Mouse (Mus musculus) hindbrain, postnatal 0 days (tissue): ENCODE data around the gene Pex26. TPM values are rescaled to one million over a fixed set of nuclear protein-coding genes. Genes with fewer than 3 reads are reported as not detected.

ENCODE experiments used
- ATAC-seq: fragments of 200-750 bp; cut with Nextera tagmentation; 2 replicates; pipeline ENCODE4 v1.8.0; 2017; ENCODE audit warnings: mild to moderate bottlenecking, moderate TSS enrichment, moderate library complexity
- DNase-seq: peaks from one replicate; pipeline ENCODE4 v3.0.0-alpha.2; 2015; ENCODE audit warnings: low spot score
- H3K27ac ChIP-seq: fragments of 300-500 bp; sonication (generic); 2 replicates; pipeline ENCODE4 v1.5.1; 2014; ENCODE audit warnings: mild to moderate bottlenecking
- H3K27me3 ChIP-seq: fragments of 300-500 bp; sonication (generic); 2 replicates; pipeline ENCODE4 v1.6.1; 2014; ENCODE audit warnings: low read length, mixed read lengths; ENCODE audit not compliant: insufficient read depth
- H3K36me3 ChIP-seq: fragments of 300-500 bp; sonication (generic); 2 replicates; pipeline ENCODE4 v1.6.1; 2014; ENCODE audit warnings: low read length, mixed read lengths; ENCODE audit not compliant: insufficient read depth
- H3K4me1 ChIP-seq: fragments of 300-500 bp; sonication (generic); 2 replicates; pipeline ENCODE4 v1.6.1; 2014; ENCODE audit warnings: antibody characterized with exemption, low read length, mixed read lengths; ENCODE audit not compliant: insufficient read depth
- H3K4me2 ChIP-seq: fragments of 300-500 bp; sonication (generic); 2 replicates; pipeline ENCODE4 v1.6.1; 2014; ENCODE audit warnings: low read depth, mild to moderate bottlenecking, low read length, moderate library complexity, mixed read lengths
- H3K4me3 ChIP-seq: fragments of 300-500 bp; sonication (generic); 2 replicates; pipeline ENCODE4 v1.5.1; 2014; ENCODE audit warnings: low read length
- H3K9ac ChIP-seq: fragments of 300-500 bp; sonication (generic); replicated peaks from 2 replicates; pipeline ENCODE4 v1.6.1; 2014; ENCODE audit warnings: mild to moderate bottlenecking, low read length, moderate library complexity, mixed read lengths
- H3K9me3 ChIP-seq: fragments of 300-500 bp; sonication (generic); 2 replicates; pipeline ENCODE4 v1.6.1; 2016; ENCODE audit warnings: low read length, mixed read lengths
- CTCF ChIP-seq: IDR thresholded peaks from 2 replicates; pipeline ENCODE4 v1.5.1; 2016; ENCODE audit warnings: antibody characterized with exemption, control low read depth, low read depth
- WGBS: fragments of 180-500 bp; shearing (Covaris S2); extraction: QIAGEN DNeasy Blood & Tissue Kit; methylation state at CpG from one replicate; pipeline ENCODE4 v1.1.7; 2014; 5-methylcytosine and 5-hydroxymethylcytosine counted together
- polyA plus RNA-seq: library from polyadenylated mRNA; unstranded; fragments of >200 nt; fragmentation: Nextera tagmentation; extraction: Ambion mirVana; gene quantifications from 2 replicates; pipeline ENCODE4 v1.2.1, GENCODE M21; 2015
- total RNA-seq: library from RNA; depleted of rRNA; stranded (reverse); fragments of >200 nt; gene quantifications from 2 replicates; pipeline ENCODE4 v1.2.3, GENCODE M21; 2014

The Pex26 gene
- total and polyA plus RNA-seq, 2 experiments from 2014 or later: 11.2 to 23.3 TPM

DNA sequence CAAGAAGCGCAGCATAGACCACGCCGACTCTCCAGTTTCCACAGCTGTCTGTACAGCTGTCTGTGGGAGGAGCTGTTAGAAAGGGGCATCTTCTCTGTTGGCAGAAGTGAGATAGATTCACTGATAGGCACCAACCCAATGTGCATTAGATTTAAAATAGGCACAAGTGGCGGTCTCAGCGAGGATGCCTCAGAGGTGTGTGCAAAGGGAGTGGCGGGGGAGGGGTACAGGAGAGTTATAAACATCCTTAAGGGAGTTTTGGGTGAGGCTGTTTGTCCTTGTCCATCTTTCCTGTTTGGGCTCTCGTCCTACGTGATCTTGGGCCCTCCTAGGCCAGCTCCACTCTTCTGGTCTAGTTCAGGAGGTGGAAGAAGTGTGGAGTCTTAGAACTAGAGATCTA, 45.0 kb downstream of the Pex26 start:
- Histone ChIP-seq H3K4me2 (no peak overlapping the region), H3K4me1 (no peaks in the 10 kb centered on the region), H3K27me3 (no peaks in the 10 kb centered on the region), H3K9me3 (no peaks in the 10 kb centered on the region), H3K27ac (no peak overlapping the region), H3K4me3 (no peak overlapping the region), H3K36me3 (no peaks in the 10 kb centered on the region), H3K9ac (no peak overlapping the region)
- no peak for TF ChIP-seq CTCF
- DNase-seq (no peak), ATAC-seq (no peak)
- WGBS: 81% methylated on average over 8 of the region's 8 CpGs

DNA sequence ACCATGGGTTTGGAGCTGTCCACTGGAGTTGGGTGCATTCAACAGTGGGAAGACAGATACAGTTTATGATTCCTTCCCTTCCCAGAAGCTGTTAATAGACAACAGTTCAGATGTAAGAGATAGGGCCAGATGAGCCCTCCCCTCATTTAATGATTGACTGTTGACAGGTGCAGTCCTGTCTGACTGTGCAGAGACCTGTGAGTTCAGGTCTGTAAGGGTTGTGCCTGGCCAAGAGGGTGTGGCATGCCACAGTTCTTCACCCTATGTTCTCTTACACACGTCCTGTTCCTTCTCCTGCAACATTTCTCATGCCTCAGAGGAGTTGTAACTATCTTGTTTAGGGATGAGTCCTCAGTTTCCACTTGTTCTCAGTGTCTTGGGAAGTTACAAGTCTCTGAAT, 49.2 kb downstream of the Pex26 start:
- no peaks in the 10 kb centered on the region for H3K27me3 ChIP-seq
- no peak overlapping the region for H3K4me2 ChIP-seq
- ATAC-seq (no peak), DNase-seq (no peak)
- 69% methylated on average over 1 of the region's 1 CpGs for WGBS
- no peak for TF ChIP-seq CTCF
- H3K9ac ChIP-seq: no peak overlapping the region
- H3K4me3 ChIP-seq: no peak overlapping the region
- H3K36me3 ChIP-seq: no peaks in the 10 kb centered on the region
- no peaks in the 10 kb centered on the region for H3K4me1 ChIP-seq
- H3K9me3 ChIP-seq: no peaks in the 10 kb centered on the region
- no peak overlapping the region for H3K27ac ChIP-seq

- Histone ChIP-seq H3K9ac (no peak overlapping the region), H3K27me3 (no peaks in the 10 kb centered on the region), H3K4me1 (no peaks in the 10 kb centered on the region), H3K4me2 (no peak overlapping the region), H3K9me3 (no peaks in the 10 kb centered on the region), H3K36me3 (no peaks in the 10 kb centered on the region), H3K27ac (no peak overlapping the region), H3K4me3 (no peak overlapping the region)
- DNase-seq (no peak), ATAC-seq (no peak)
- WGBS: 94% methylated on average over 2 of the region's 2 CpGs
- no peak for TF ChIP-seq CTCF
Observed at GRCm38 (mm10) chr6:121236386-121236785, 52.9 kb downstream of the Pex26 start.

DNA sequence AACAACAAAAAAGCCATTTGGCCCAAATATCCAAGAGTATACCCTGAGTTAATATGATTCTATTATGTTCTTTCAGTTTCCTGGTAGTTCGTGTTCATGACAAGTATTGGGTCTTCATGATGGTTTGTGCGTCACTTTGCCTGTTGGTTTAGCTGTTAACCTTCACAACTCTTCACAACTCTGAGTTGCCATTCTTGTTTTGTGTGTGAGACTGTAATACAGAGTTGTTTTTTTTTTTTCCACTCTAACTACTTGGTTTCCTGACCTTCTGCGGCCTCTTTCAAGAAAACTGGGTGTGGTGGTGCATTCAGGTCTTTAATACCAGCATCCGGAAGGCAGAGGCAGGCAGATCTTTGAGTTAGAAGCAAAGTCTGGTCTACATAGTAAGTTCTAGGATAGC, 54.7 kb downstream of the Pex26 start:
- ATAC-seq (no peak), DNase-seq (no peak)
- Histone ChIP-seq H3K27ac (no peak overlapping the region), H3K36me3 (no peaks in the 10 kb centered on the region), H3K9ac (no peak overlapping the region), H3K9me3 (no peaks in the 10 kb centered on the region), H3K4me1 (no peaks in the 10 kb centered on the region), H3K4me2 (no peak overlapping the region), H3K27me3 (no peaks in the 10 kb centered on the region), H3K4me3 (no peak overlapping the region)
- WGBS: 92% methylated on average over 4 of the region's 4 CpGs
- no peak for TF ChIP-seq CTCF

DNA sequence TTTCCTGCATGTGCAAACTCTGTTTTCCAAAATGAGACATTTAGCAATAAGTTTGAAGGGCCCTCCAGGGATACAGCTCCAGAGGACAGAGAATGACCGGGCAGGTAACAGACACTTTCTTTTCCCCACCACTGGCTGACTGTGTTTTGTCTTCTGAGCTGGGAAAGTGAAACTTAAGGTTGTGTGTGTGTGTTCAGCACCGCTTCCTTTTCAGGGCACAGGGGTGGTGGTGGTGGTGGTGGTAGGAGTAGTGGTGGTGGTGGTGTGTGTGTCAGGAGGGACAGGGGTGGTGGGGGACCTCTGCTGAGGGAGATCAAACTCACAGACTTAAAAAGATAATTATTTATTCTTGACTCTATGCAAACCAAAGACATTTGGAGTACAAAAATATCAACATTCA, 58.3 kb downstream of the Pex26 start:
- ATAC-seq (no peak), DNase-seq (no peak)
- Histone ChIP-seq H3K27me3 (no peaks in the 10 kb centered on the region), H3K4me3 (no peak overlapping the region), H3K9me3 (no peaks in the 10 kb centered on the region), H3K4me2 (no peak overlapping the region), H3K36me3 (no peaks in the 10 kb centered on the region), H3K27ac (no peak overlapping the region), H3K9ac (no peak overlapping the region), H3K4me1 (no peaks in the 10 kb centered on the region)
- TF ChIP-seq CTCF: no peak
- 84% methylated on average over 2 of the region's 2 CpGs for WGBS

- WGBS: 65% methylated on average over 10 of the region's 10 CpGs
- H3K27ac ChIP-seq: no peak overlapping the region
- ATAC-seq: no peak
Observed at GRCm38 (mm10) chr6:121243161-121243560, 59.7 kb downstream of the Pex26 start.

DNA sequence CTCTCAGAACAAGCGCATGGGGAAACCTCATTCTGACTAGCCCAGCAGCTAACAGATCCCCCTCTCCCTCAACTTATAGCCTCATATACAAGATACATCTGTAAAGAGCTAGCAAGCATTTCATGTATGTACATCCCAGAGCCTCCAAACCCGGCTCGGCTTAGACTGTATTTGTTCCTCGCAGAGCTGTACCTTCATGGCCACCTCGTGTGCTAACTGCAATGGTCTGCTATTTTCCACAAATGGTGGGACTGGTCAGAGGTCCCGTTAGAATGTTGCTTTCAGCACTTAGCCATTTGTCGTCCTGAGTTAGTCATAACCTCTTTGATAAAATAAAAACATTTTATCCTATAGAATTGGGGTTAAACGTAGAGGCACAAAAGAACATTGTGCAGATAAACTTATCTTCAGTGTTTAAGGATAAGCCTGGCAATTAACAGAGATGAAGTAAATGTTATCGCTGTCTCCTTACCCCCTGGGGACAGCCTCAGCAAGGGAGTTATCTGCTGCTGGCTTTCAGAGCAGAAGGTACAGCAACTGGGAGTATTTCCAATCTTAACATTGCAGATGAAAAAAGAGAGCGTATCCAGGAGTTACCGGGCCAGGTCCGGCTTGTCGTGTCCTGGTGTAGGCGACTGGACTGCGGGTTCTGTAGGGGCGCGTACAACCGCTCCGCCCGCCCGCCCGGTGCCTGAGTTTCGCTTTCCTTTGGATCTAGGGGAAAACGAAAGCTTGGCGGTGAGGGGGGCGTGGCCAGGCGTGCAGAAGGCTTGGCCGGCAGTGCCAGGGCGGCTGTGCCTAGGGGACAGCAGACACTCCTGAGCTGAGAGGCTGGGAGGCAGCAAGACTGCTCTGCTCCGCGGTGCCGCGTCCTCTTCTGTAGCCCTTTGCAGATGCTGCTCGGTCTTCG, 61.9 kb downstream of the Pex26 start, which contains the start of gene Usp18:
Gene Usp18, plus strand, starts transcription at position 780 of the 910 bp plus-strand sequence.
- WGBS: 11% methylated on average over 35 of the region's 35 CpGs
- H3K27ac ChIP-seq: 0 out of 2 replicates have a peak within 1 kb of the TSS, but pooled peaks have one; percentile 32
- H3K36me3 ChIP-seq: no peaks in the 10 kb centered on the region
- H3K9ac ChIP-seq: peak within 1 kb of the TSS; percentile 43; the same call in 1 of the 2 replicates
- peak within 1 kb of the TSS; percentile 42 for H3K4me3 ChIP-seq
- ATAC-seq (peak; percentile 90), DNase-seq (peak; percentile 86)
- H3K4me2 ChIP-seq: peak within 1 kb of the TSS; percentile 72
- H3K9me3 ChIP-seq: no peaks in the 10 kb centered on the region
- no peaks in the 10 kb centered on the region for H3K4me1 ChIP-seq
- no peak for TF ChIP-seq CTCF
- H3K27me3 ChIP-seq: no peaks in the 10 kb centered on the region

More at GRCm38 (mm10) chr6:121243161-121243560, 59.7 kb downstream of the Pex26 start:
- no peak for TF ChIP-seq CTCF
- no peak overlapping the region for H3K4me3 ChIP-seq
- no peaks in the 10 kb centered on the region for H3K4me1 ChIP-seq
- no peak overlapping the region for H3K4me2 ChIP-seq
- H3K9me3 ChIP-seq: no peaks in the 10 kb centered on the region
- DNase-seq: no peak
- H3K27me3 ChIP-seq: no peaks in the 10 kb centered on the region
- no peak overlapping the region for H3K9ac ChIP-seq
- H3K36me3 ChIP-seq: no peaks in the 10 kb centered on the region
